Mouse (Mus musculus) liver, embryonic 12.5 days (tissue): ENCODE data around the gene Trim69. TPM values are rescaled to one million over a fixed set of nuclear protein-coding genes. Genes with fewer than 3 reads are reported as not detected.

Source experiments
- ATAC-seq: fragments of 200-750 bp; cut with Nextera tagmentation; 2 replicates; pipeline ENCODE4 v1.8.0; 2017; ENCODE audit warnings: moderate number of reproducible peaks, mild to moderate bottlenecking, moderate library complexity
- H3K27ac ChIP-seq: fragments of 300-500 bp; sonication (generic); 2 replicates; pipeline ENCODE4 v1.5.1; 2016; ENCODE audit warnings: mild to moderate bottlenecking
- H3K27me3 ChIP-seq: fragments of 300-500 bp; sonication (generic); replicated peaks from 2 replicates; pipeline ENCODE4 v1.6.1; 2016; ENCODE audit warnings: mild to moderate bottlenecking, moderate library complexity
- H3K36me3 ChIP-seq: fragments of 300-500 bp; sonication (generic); 2 replicates; pipeline ENCODE4 v1.6.1; 2016; ENCODE audit warnings: mild to moderate bottlenecking, moderate library complexity
- H3K4me1 ChIP-seq: fragments of 300-500 bp; sonication (generic); 2 replicates; pipeline ENCODE4 v1.6.1; 2016
- H3K4me2 ChIP-seq: fragments of 300-500 bp; sonication (generic); 2 replicates; pipeline ENCODE4 v1.6.1; 2016; ENCODE audit warnings: mild to moderate bottlenecking, moderate library complexity
- H3K4me3 ChIP-seq: fragments of 300-500 bp; sonication (generic); 2 replicates; pipeline ENCODE4 v1.5.1; 2016; ENCODE audit warnings: mild to moderate bottlenecking, moderate library complexity
- H3K9ac ChIP-seq: fragments of 300-500 bp; sonication (generic); 2 replicates; pipeline ENCODE4 v1.6.1; 2016; ENCODE audit warnings: mild to moderate bottlenecking, moderate library complexity
- H3K9me3 ChIP-seq: fragments of 300-500 bp; sonication (generic); replicated peaks from 2 replicates; pipeline ENCODE4 v1.6.1; 2016; ENCODE audit warnings: mild to moderate bottlenecking, moderate library complexity
- WGBS: fragments of 180-500 bp; shearing (Covaris S2); methylation state at CpG from one replicate; pipeline ENCODE4 v1.1.7; 2016; ENCODE audit not compliant: insufficient replicate concordance; 5-methylcytosine and 5-hydroxymethylcytosine counted together
- polyA plus RNA-seq: library from polyadenylated mRNA; unstranded; fragments of >200 nt; fragmentation: Nextera tagmentation; extraction: Ambion mirVana; gene quantifications from 2 replicates; pipeline ENCODE4 v1.2.1, GENCODE M21; 2016

Trim69 gene
- polyA plus RNA-seq, 1 experiment from 2014 or later: not detected

DNA sequence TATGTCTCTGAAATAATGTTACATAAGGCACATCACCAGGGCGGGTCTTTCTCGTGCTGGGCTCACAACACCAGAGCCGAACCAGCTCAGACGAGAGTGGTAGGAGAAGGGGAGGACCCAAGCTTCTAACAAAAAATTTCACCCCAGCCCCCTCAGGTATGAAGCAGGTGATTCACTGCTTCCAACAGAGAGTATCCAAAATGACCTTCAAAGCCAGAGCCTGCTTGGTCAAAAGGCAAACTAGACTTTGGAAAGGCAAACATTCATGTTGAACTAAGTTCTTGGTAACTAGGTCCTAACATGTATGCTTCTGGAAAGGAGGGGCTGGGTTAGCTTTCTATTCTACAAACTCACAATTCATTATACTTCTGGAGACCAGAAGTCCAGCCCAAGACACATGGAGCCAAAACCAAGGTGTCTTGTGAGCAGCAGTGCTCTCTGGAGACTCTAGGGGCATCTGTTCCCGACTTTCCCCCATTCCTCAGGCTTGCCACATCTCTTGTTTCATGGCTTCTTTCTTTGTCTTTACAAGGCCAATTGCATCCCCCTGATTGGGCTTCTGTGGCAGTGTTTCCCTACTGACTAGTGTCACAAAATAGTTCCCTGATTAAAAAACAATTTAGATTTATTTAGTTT, 19.1 kb upstream of the Trim69 start:
- WGBS: 57% methylated on average over 5 of the region's 5 CpGs
- H3K4me3 ChIP-seq: no peak overlapping the region
- H3K36me3 ChIP-seq: no peaks in the 10 kb centered on the region
- peak overlapping the region; percentile 67 for H3K27ac ChIP-seq
- H3K9me3 ChIP-seq: no peaks in the 10 kb centered on the region
- no peak overlapping the region for H3K9ac ChIP-seq
- H3K4me2 ChIP-seq: no peak overlapping the region
- ATAC-seq: no peak
- peaks cover 24% of the 10 kb centered on the region for H3K4me1 ChIP-seq
- H3K27me3 ChIP-seq: no peaks in the 10 kb centered on the region

DNA sequence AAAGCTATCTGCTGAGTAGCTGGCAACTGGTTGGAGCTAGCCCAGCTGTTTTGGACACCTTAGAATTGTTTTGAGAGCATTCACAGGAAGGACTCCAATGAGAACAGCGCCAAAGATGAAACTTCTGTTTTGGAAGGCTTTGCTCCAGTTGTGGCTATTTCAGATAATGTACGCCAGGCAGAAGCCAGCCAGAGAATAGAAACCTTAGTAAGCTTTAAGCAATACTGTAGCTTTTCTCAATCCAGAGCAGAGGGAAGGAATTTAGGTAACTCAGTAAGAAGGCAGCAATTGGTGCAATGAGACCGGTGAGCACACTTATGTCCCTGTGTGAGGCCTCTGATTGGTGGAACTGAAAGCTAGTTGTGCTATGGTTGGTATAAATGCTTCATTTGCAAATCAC, 17.4 kb upstream of the Trim69 start:
- H3K36me3 ChIP-seq: no peaks in the 10 kb centered on the region
- no peak overlapping the region for H3K4me2 ChIP-seq
- H3K9me3 ChIP-seq: no peaks in the 10 kb centered on the region
- H3K4me1 ChIP-seq: peaks cover 24% of the 10 kb centered on the region
- no peak for ATAC-seq
- 64% methylated on average over 3 of the region's 3 CpGs for WGBS
- no peak overlapping the region for H3K9ac ChIP-seq
- H3K4me3 ChIP-seq: no peak overlapping the region
- no peak overlapping the region for H3K27ac ChIP-seq
- H3K27me3 ChIP-seq: no peaks in the 10 kb centered on the region

- H3K9me3 ChIP-seq: no peaks in the 10 kb centered on the region
- no peak overlapping the region for H3K4me3 ChIP-seq
- no peak for ATAC-seq
- no peak overlapping the region for H3K4me2 ChIP-seq
- peaks cover 35% of the 10 kb centered on the region for H3K4me1 ChIP-seq
- no peaks in the 10 kb centered on the region for H3K27me3 ChIP-seq
- no peak overlapping the region for H3K9ac ChIP-seq
- 58% methylated on average over 4 of the region's 4 CpGs for WGBS
- H3K27ac ChIP-seq: no peak overlapping the region
- peaks cover 4% of the 10 kb centered on the region; the same call in 1 of the 2 replicates for H3K36me3 ChIP-seq
Observed at GRCm38 (mm10) chr2:122145756-122146155, 14.7 kb upstream of the Trim69 start.

GRCm38 (mm10) chr2:122146687-122147086, 13.8 kb upstream of the Trim69 start:
- H3K9ac ChIP-seq: peak overlapping the region; percentile 80; the same call in 1 of the 2 replicates
- H3K4me3 ChIP-seq: peak overlapping the region; percentile 70; the same call in 1 of the 2 replicates
- ATAC-seq: no peak
- 78% methylated on average over 6 of the region's 6 CpGs for WGBS
- H3K4me2 ChIP-seq: peak overlapping the region; percentile 90
- H3K27me3 ChIP-seq: no peaks in the 10 kb centered on the region
- H3K27ac ChIP-seq: peak overlapping the region; percentile 80
- peaks cover 40% of the 10 kb centered on the region for H3K4me1 ChIP-seq
- H3K9me3 ChIP-seq: no peaks in the 10 kb centered on the region
- peaks cover 13% of the 10 kb centered on the region for H3K36me3 ChIP-seq

GRCm38 (mm10) chr2:122147508-122148241, 12.8 kb upstream of the Trim69 start, which contains the start of gene B2m:
TSS of gene B2m (plus strand) at chr2:122147686.
- Histone ChIP-seq H3K27ac (peak within 1 kb of the TSS; percentile 80), H3K27me3 (no peaks in the 10 kb centered on the region), H3K9ac (peak within 1 kb of the TSS; percentile 80), H3K4me2 (peak within 1 kb of the TSS; percentile 90), H3K4me3 (peak within 1 kb of the TSS; percentile 70), H3K36me3 (peaks cover 21% of the 10 kb centered on the region), H3K4me1 (peaks cover 40% of the 10 kb centered on the region), H3K9me3 (no peaks in the 10 kb centered on the region)
- WGBS: under 1% methylated on average over 40 of the region's 40 CpGs
- ATAC-seq: peak; percentile 95

GRCm38 (mm10) chr2:122148242-122148917, 12.1 kb upstream of the Trim69 start:
- peaks cover 27% of the 10 kb centered on the region for H3K36me3 ChIP-seq
- no peaks in the 10 kb centered on the region for H3K9me3 ChIP-seq
- peak overlapping the region; percentile 70 for H3K4me3 ChIP-seq
- H3K4me1 ChIP-seq: peaks cover 40% of the 10 kb centered on the region
- peak overlapping the region; percentile 90 for H3K4me2 ChIP-seq
- H3K9ac ChIP-seq: peak overlapping the region; percentile 80
- peak; percentile 31 for ATAC-seq
- H3K27ac ChIP-seq: peak overlapping the region; percentile 80
- H3K27me3 ChIP-seq: no peaks in the 10 kb centered on the region
- WGBS: 14% methylated on average over 18 of the region's 18 CpGs

DNA sequence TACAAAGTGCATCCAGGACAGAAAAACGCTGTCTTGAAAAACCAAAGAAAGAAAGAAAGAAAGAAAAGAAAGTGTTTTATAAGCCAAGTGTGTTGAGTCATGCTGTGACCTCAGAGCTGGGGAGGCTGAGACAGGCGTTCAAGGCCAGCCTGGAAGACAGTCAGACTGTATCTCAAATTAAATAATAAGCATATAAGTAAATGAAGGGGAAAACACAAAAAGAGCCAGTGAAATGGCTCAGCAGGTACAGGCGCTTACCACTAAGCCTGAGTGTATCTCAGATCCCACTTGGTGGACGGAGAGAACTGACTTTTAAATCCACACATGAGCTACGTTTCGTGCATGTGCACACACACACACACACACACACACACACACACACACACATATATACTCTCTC, 11.2 kb upstream of the Trim69 start:
- Histone ChIP-seq H3K9me3 (no peaks in the 10 kb centered on the region), H3K36me3 (peaks cover 32% of the 10 kb centered on the region), H3K9ac (no peak overlapping the region), H3K27me3 (no peaks in the 10 kb centered on the region), H3K4me3 (peak overlapping the region; percentile 70), H3K27ac (no peak overlapping the region), H3K4me1 (peaks cover 40% of the 10 kb centered on the region), H3K4me2 (peak overlapping the region; percentile 90)
- WGBS: 70% methylated on average over 6 of the region's 6 CpGs
- no peak for ATAC-seq

GRCm38 (mm10) chr2:122149716-122150115, 10.8 kb upstream of the Trim69 start:
- H3K9ac ChIP-seq: no peak overlapping the region
- no peak overlapping the region for H3K4me3 ChIP-seq

GRCm38 (mm10) chr2:122151221-122151620, 9.3 kb upstream of the Trim69 start:
- WGBS: 77% methylated on average over 1 of the region's 1 CpGs
- Histone ChIP-seq H3K9me3 (no peaks in the 10 kb centered on the region), H3K36me3 (peaks cover 39% of the 10 kb centered on the region), H3K27me3 (no peaks in the 10 kb centered on the region), H3K4me2 (no peak overlapping the region), H3K27ac (no peak overlapping the region), H3K4me1 (peaks cover 46% of the 10 kb centered on the region), H3K4me3 (no peak overlapping the region), H3K9ac (no peak overlapping the region)
- ATAC-seq: no peak

More at GRCm38 (mm10) chr2:122149716-122150115, 10.8 kb upstream of the Trim69 start:
- no peak for ATAC-seq
- Histone ChIP-seq H3K27ac (no peak overlapping the region), H3K27me3 (no peaks in the 10 kb centered on the region), H3K36me3 (peaks cover 36% of the 10 kb centered on the region), H3K4me1 (peaks cover 40% of the 10 kb centered on the region), H3K9me3 (no peaks in the 10 kb centered on the region), H3K4me2 (peak overlapping the region; percentile 90)
- 78% methylated on average over 3 of the region's 3 CpGs for WGBS

DNA sequence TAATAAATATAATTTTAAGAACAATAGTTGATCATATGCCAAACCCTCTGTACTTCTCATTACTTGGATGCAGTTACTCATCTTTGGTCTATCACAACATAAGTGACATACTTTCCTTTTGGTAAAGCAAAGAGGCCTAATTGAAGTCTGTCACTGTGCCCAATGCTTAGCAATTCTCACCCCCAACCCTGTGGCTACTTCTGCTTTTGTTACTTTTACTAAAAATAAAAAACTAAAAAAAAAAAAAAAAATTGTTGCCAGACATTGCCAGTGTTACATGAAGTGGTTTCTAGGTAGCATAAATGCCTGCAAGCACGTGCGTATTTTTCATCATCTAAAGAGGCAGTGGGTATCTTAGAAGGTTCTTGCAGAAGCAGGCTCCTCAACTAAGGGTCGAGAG, 7.7 kb upstream of the Trim69 start:
- Histone ChIP-seq H3K27me3 (no peaks in the 10 kb centered on the region), H3K4me2 (no peak overlapping the region), H3K9me3 (no peaks in the 10 kb centered on the region), H3K9ac (no peak overlapping the region), H3K27ac (no peak overlapping the region), H3K4me1 (peaks cover 37% of the 10 kb centered on the region), H3K4me3 (no peak overlapping the region), H3K36me3 (peaks cover 39% of the 10 kb centered on the region)
- 65% methylated on average over 3 of the region's 3 CpGs for WGBS
- ATAC-seq: no peak

GRCm38 (mm10) chr2:122153681-122154365, 6.7 kb upstream of the Trim69 start:
- Histone ChIP-seq H3K9me3 (no peaks in the 10 kb centered on the region), H3K4me2 (no peak overlapping the region), H3K4me3 (no peak overlapping the region), H3K4me1 (peaks cover 35% of the 10 kb centered on the region), H3K27ac (no peak overlapping the region), H3K36me3 (peaks cover 39% of the 10 kb centered on the region), H3K9ac (no peak overlapping the region), H3K27me3 (no peaks in the 10 kb centered on the region)
- no peak for ATAC-seq
- 34% methylated on average over 7 of the region's 7 CpGs for WGBS
